Mouse (Mus musculus) cerebellum, adult 9-11 months (tissue): ENCODE results near the gene Zfhx2.
"Not testable (repeated sequence)": the region's sequence is repeated elsewhere in the genome, so short reads cannot be mapped to it uniquely, and the experiment has no call there.

Source experiments
- DNase-seq: peaks from one replicate; pipeline ENCODE4 v3.0.0; 2022

Zfhx2 gene

GRCm38 (mm10) chr14:55077481-55078365 is 14.4 kb downstream of the Zfhx2 start:
- no peak for DNase-seq

GRCm38 (mm10) chr14:55076956-55077355 is 15.2 kb downstream of the Zfhx2 start:
- no peak for DNase-seq

GRCm38 (mm10) chr14:55076224-55076623 is 15.9 kb downstream of the Zfhx2 start:
- DNase-seq: peak; percentile 65

GRCm38 (mm10) chr14:55074416-55074815 is 17.7 kb downstream of the Zfhx2 start:
- DNase-seq: peak; percentile 62

GRCm38 (mm10) chr14:55071756-55072155 is 20.4 kb downstream of the Zfhx2 start:
- peak; percentile 40 for DNase-seq

- DNase-seq: peak; percentile 62
Observed at GRCm38 (mm10) chr14:55066042-55066441, 26.1 kb downstream of the Zfhx2 start.

- DNase-seq: no peak
Observed at GRCm38 (mm10) chr14:55065391-55065790, 26.7 kb downstream of the Zfhx2 start.

GRCm38 (mm10) chr14:55064481-55065370 is 27.4 kb downstream of the Zfhx2 start:
- peak; percentile 79 for DNase-seq

GRCm38 (mm10) chr14:55063581-55064381 is 28.3 kb downstream of the Zfhx2 start:
- DNase-seq: peak; percentile 78

GRCm38 (mm10) chr14:55063117-55063516 is 29.0 kb downstream of the Zfhx2 start:
- DNase-seq: no peak

- DNase-seq: peak; percentile 87
Observed at GRCm38 (mm10) chr14:55062626-55063025, 29.5 kb downstream of the Zfhx2 start.

- DNase-seq: peak; percentile 51
Observed at GRCm38 (mm10) chr14:55061845-55062244, 30.3 kb downstream of the Zfhx2 start.

GRCm38 (mm10) chr14:55059931-55060330 is 32.2 kb downstream of the Zfhx2 start:
- no peak for DNase-seq

GRCm38 (mm10) chr14:55059009-55059408 is 33.1 kb downstream of the Zfhx2 start:
- DNase-seq: no peak

GRCm38 (mm10) chr14:55055167-55055834 is 36.8 kb downstream of the Zfhx2 start:
- DNase-seq: peak; percentile 95

- DNase-seq: peak; percentile 94
Observed at GRCm38 (mm10) chr14:55054191-55054749, 37.9 kb downstream of the Zfhx2 start.

- DNase-seq: peak; percentile 98
Observed at GRCm38 (mm10) chr14:55053708-55054190, 38.4 kb downstream of the Zfhx2 start.

- peak; percentile 53 for DNase-seq
Observed at GRCm38 (mm10) chr14:55053050-55053449, 39.1 kb downstream of the Zfhx2 start.

- peak; percentile 96 for DNase-seq
Observed at GRCm38 (mm10) chr14:55052496-55052895, 39.6 kb downstream of the Zfhx2 start.

- DNase-seq: no peak
Observed at GRCm38 (mm10) chr14:55047971-55048531, 44.1 kb downstream of the Zfhx2 start.

- not testable (repeated sequence) for DNase-seq
Observed at GRCm38 (mm10) chr14:55043694-55044093, 48.4 kb downstream of the Zfhx2 start.
